Mouse (Mus musculus) thymus, postnatal 36 days (tissue): Measurements from ENCODE around the gene Uhrf2.

Experiments
- DNase-seq, 2 experiments: peaks; one replicate each; pipeline ENCODE4 v3.0.0; 2022; ENCODE audit warnings: mixed read lengths in 2 of 2

The Uhrf2 gene

DNA sequence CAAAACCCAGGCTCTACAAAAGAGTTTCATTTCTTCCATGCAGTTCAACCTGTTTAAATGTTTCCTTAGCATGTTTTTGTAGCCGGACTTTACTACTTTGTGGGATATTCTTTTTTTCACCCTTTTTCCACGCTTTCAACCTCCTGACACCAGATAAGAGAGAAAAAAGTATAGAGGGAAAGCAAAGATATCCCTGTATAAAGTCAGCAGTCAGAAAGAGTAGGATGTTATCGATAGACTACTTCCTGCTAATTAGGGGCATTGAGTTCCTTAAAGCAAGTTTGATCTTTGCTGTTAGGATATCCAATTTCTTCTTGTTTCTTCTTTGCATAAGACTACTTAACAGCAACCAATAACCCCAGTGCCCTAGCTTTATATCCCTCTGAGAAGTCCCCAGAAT, 21.2 kb downstream of the Uhrf2 start:
- DNase-seq, result no peak

DNA sequence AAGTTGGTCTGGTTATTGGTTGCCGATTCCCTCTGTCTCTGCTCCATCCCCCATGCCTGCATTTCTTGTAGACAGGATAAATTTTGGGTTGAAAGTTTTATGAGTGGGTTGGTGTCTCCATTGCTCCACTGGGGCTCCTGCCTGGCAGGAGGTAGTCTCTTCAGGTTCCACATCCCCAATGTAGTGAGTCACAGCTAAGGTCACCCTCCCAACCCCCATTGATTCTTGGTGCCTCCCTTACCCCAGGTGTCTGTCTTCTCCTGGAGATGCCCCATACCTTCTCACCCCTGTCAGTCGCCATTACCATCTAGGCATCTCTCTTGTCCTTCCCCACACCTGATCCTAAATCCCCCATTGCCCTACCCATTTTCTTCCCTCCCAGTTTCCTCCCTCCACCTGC, 23.9 kb downstream of the Uhrf2 start:
- DNase-seq, result no peak

- DNase-seq, result no peak
Measured at GRCm38 (mm10) chr19:30065797-30066196, 35.5 kb downstream of the Uhrf2 start.

GRCm38 (mm10) chr19:30090163-30090562, 59.9 kb downstream of the Uhrf2 start:
- DNase-seq, result no peak

DNA sequence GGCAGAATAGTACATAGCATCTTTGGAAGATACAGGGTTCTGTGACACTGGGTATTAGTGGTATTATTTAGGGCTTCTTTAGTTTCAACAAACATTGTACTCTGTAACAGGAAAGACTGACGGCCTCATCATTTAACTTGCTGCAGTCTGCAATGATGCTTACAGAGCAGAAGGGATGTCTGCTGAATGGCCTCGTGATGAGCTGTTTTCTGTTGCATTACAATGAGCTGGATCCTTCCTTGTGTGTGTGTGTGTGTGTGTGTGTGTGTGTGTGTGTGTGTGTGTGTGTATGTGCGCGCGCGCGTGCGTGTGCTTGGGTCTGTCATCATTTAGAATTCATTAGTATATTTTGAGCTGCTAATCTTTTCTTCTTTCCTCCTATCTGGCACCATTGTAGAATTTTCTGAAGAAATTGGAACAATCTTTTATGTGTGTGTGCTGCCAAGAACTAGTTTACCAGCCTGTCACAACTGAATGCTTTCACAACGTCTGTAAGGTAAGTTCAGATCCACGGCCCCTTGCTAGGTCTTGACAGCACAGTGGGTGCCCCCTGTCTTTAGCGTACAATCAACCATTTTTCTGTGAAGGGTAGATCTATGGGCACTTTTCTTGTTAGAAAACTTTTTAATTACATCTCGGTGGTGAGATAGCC, 61.5 kb downstream of the Uhrf2 start:
- no peak for DNase-seq

DNA sequence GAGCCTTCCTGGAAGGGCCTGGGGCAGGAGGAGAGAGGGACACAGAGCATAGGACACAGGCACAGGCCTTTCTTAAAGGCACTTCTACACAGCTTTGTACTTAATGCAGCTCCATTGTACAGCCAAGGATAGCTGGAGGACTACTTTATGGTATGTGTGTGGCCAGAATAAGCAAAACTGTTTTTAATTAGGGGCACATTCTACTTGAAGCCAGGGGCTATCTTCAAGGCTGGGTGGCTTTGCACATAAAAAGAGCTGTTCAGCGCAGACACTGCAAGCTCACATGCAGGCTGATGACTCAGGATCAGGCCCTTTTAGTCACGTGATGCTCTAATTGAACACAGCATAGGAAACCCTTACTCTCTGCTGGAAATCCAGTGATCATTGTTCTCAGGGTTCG, 65.9 kb downstream of the Uhrf2 start:
- no peak for DNase-seq

DNA sequence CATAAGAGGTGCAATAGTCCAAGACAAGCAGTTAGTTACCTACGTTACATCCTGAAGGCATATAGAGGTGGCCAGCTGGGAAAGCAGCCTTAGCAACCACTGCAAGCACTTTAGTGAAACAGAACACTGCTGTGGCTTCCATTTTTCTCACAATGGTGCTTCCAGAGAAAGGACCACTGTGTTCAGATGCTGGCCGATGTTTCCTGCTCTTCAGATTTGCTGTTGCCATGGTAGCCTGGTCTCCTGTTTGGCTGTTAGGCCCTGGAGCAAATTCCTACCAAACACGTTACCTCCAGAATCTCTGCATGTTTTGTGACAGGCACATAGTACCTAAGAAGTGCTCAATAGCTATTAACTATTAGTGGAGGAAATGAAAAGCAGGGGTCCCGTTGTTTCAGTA, 66.7 kb downstream of the Uhrf2 start:
- DNase-seq, result no peak

DNA sequence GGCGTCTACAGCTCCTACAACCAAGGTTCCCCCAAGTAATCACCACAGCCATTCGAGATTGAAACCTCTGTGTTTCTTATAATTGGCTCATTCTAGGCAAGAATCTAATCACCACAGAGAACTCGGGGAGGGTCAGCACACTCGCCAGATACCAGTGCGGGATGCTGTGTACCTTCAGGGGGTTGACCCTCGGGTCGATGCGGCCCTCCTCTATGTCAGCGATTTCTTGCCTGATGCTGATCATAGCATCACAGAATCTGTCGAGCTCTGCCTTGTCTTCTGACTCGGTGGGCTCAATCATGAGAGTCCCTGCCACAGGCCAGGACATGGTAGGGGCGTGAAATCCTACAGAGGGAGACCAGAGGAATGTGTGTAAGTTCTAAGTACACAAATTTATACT, 70.3 kb downstream of the Uhrf2 start:
- no peak for DNase-seq

- DNase-seq, result no peak
Measured at GRCm38 (mm10) chr19:30102620-30103019, 72.3 kb downstream of the Uhrf2 start.

- DNase-seq, result no peak
Measured at GRCm38 (mm10) chr19:30105045-30105842, 74.9 kb downstream of the Uhrf2 start.

GRCm38 (mm10) chr19:30107221-30107845, 77.0 kb downstream of the Uhrf2 start:
- no peak for DNase-seq

DNA sequence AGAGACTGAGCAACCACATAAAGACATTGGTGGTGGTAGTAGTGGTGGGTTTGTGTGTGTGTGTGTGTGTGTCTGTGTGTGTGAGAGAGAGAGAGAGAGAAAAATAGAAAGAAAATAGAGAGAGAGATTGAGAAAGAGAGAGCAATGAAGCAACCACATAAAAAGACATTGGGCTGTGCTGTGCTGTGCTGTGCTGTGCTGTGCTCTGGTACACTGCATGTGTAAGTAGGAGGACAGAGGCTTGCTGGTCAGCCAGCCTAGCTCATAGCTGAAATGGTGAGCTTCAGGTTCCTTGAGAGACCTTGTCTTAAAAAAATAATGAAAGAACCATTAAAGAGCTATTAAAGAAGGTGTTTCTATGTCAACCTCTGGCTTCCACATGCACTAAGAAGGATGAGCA, 78.3 kb downstream of the Uhrf2 start:
- DNase-seq, result no peak

- DNase-seq, result no peak
Measured at GRCm38 (mm10) chr19:30109122-30109521, 78.8 kb downstream of the Uhrf2 start.

GRCm38 (mm10) chr19:30111421-30111820, 81.1 kb downstream of the Uhrf2 start:
- no peak for DNase-seq

- no peak for DNase-seq
Measured at GRCm38 (mm10) chr19:30112961-30113688, 82.8 kb downstream of the Uhrf2 start.

- DNase-seq, result no peak
Measured at GRCm38 (mm10) chr19:30114919-30115441, 84.7 kb downstream of the Uhrf2 start.

GRCm38 (mm10) chr19:30115606-30116005, 85.3 kb downstream of the Uhrf2 start:
- no peak for DNase-seq

- DNase-seq, result no peak
Measured at GRCm38 (mm10) chr19:30117241-30117640, 86.9 kb downstream of the Uhrf2 start.

GRCm38 (mm10) chr19:30117775-30118174, 87.5 kb downstream of the Uhrf2 start:
- no peak for DNase-seq

DNA sequence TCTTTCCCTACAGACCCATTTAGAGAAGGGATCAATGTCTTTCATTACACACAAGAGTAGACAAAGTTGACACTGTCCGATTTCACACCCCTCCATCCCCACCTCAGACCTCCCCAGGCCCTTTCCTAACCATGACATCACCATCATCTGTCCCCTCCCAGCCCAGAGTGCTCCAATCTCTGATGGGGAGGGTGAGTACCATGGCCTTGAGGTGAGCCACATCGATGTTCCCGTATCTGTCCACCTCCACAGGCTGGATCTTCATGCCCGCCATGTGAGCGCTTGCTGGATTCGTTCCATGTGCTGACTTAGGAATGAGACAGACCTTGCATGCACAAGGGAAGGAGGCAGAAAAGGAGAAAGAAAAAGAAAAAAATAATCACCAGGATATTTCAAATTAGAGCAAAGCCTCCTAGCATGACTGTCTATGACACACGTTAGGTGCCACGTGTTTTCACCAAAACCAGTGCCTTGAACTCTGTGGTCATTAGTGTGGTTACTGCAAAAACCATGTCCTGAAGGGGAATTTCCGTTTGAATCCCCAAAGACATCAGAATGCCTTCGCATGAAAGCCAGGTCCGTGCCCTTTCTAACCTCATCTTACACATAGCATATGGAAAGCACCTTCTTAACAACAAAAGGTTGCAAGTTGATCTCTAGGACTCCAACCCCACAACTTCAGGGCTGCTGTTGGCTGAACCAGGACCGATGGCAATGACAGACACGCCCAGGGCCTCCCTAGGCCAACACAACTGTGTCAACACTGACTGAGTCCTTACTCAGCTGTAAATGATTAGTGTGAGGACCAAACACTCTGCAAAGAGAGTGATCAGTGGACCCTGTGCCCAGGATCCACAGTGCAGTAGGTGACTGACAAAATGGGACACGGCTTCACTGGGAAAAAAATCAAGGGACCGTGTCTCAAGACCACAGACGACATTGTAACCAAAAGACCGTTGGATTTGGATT, 88.3 kb downstream of the Uhrf2 start:
- DNase-seq, result no peak

GRCm38 (mm10) chr19:30124999-30125669, 94.8 kb downstream of the Uhrf2 start:
- no peak for DNase-seq
